Mouse (Mus musculus) forebrain, embryonic 10.5 days (tissue): ENCODE data around the gene Vtn. TPM values are rescaled to one million over a fixed set of nuclear protein-coding genes. Genes with fewer than 3 reads are reported as not detected.
"Not testable (repeated sequence)": the region's sequence is repeated elsewhere in the genome, so short reads cannot be mapped to it uniquely, and the experiment has no call there.

ENCODE experiments used
- DNase-seq: peaks from one replicate; pipeline ENCODE4 v3.0.0-alpha.2; 2017; ENCODE audit warnings: low spot score; ENCODE audit errors: extremely low spot score
- H3K27ac ChIP-seq: fragments of 300-500 bp; sonication (generic); 2 replicates; pipeline ENCODE4 v1.5.1; 2016; ENCODE audit warnings: mild to moderate bottlenecking
- H3K27me3 ChIP-seq: fragments of 300-500 bp; sonication (generic); 2 replicates; pipeline ENCODE4 v1.6.1; 2016; ENCODE audit warnings: mild to moderate bottlenecking; ENCODE audit not compliant: poor library complexity, severe bottlenecking
- H3K36me3 ChIP-seq: fragments of 300-500 bp; sonication (generic); replicated peaks from 2 replicates; pipeline ENCODE4 v1.6.1; 2016; ENCODE audit warnings: mild to moderate bottlenecking, moderate library complexity
- H3K4me1 ChIP-seq: fragments of 300-500 bp; sonication (generic); 2 replicates; pipeline ENCODE4 v1.6.1; 2016
- H3K4me3 ChIP-seq: fragments of 300-500 bp; sonication (generic); 2 replicates; pipeline ENCODE4 v1.5.1; 2016; ENCODE audit warnings: mild to moderate bottlenecking, moderate library complexity
- H3K9me3 ChIP-seq: fragments of 300-500 bp; sonication (generic); 2 replicates; pipeline ENCODE4 v1.6.1; 2016; ENCODE audit warnings: mild to moderate bottlenecking, moderate library complexity
- WGBS: fragments of 180-500 bp; shearing (Covaris S2); methylation state at CpG from one replicate; pipeline ENCODE4 v1.1.7; 2016; 5-methylcytosine and 5-hydroxymethylcytosine counted together
- polyA plus RNA-seq: library from polyadenylated mRNA; unstranded; fragments of >200 nt; fragmentation: Nextera tagmentation; extraction: Ambion mirVana; gene quantifications from 2 replicates; pipeline ENCODE4 v1.2.1, GENCODE M21; 2016

Gene Vtn
- polyA plus RNA-seq, 1 experiment from 2014 or later: 25.0 TPM

GRCm38 (mm10) chr11:78524838-78525237 lies 25.9 kb downstream of the Vtn start:
- H3K27ac ChIP-seq: no peak overlapping the region
- H3K4me3 ChIP-seq: no peak overlapping the region
- peaks cover 3% of the 10 kb centered on the region; the same call in 1 of the 2 replicates for H3K4me1 ChIP-seq
- H3K27me3 ChIP-seq: no peaks in the 10 kb centered on the region
- 85% methylated on average over 2 of the region's 2 CpGs for WGBS
- DNase-seq: no peak
- H3K9me3 ChIP-seq: no peaks in the 10 kb centered on the region
- H3K36me3 ChIP-seq: peaks cover 100% of the 10 kb centered on the region

DNA sequence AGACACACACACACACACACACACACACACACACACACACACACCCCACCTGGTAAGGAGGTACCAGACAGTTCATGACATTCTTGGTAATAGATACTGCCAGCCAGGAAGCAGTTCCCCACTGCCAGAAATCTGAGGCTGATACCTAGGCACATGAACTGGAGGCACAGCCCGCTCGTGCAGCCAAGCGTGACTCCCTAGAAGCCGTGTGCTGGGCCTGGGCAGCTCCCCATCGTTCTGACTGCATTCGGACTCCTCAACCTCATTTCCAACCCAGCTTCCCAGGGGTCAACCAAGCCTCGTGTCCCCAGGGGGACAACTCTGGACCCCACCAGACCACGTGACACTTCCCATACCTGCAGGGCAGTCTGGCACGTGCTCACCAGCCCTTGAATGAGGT lies 29.8 kb downstream of the Vtn start:
- no peak overlapping the region for H3K4me3 ChIP-seq
- DNase-seq: no peak
- H3K27ac ChIP-seq: no peak overlapping the region
- H3K27me3 ChIP-seq: no peaks in the 10 kb centered on the region
- 87% methylated on average over 9 of the region's 9 CpGs for WGBS
- H3K36me3 ChIP-seq: peaks cover 94% of the 10 kb centered on the region
- no peaks in the 10 kb centered on the region for H3K9me3 ChIP-seq
- H3K4me1 ChIP-seq: no peaks in the 10 kb centered on the region

GRCm38 (mm10) chr11:78530001-78530400 lies 31.1 kb downstream of the Vtn start:
- Histone ChIP-seq H3K9me3 (no peaks in the 10 kb centered on the region), H3K36me3 (peaks cover 87% of the 10 kb centered on the region), H3K4me3 (no peak overlapping the region), H3K4me1 (peaks cover 8% of the 10 kb centered on the region), H3K27me3 (no peaks in the 10 kb centered on the region), H3K27ac (no peak overlapping the region)
- WGBS: 94% methylated on average over 12 of the region's 12 CpGs
- no peak for DNase-seq

GRCm38 (mm10) chr11:78531046-78531445 lies 32.2 kb downstream of the Vtn start:
- H3K36me3 ChIP-seq: peaks cover 77% of the 10 kb centered on the region

GRCm38 (mm10) chr11:78531515-78531914 lies 32.6 kb downstream of the Vtn start:
- peaks cover 72% of the 10 kb centered on the region for H3K36me3 ChIP-seq
- peaks cover 12% of the 10 kb centered on the region for H3K4me1 ChIP-seq
- H3K9me3 ChIP-seq, H3K27ac ChIP-seq, H3K27me3 ChIP-seq, H3K4me3 ChIP-seq, DNase-seq: not testable (repeated sequence)
- WGBS: 92% methylated on average over 10 of the region's 10 CpGs

More at GRCm38 (mm10) chr11:78531046-78531445, 32.2 kb downstream of the Vtn start:
- H3K4me3 ChIP-seq: no peak overlapping the region
- no peaks in the 10 kb centered on the region for H3K9me3 ChIP-seq
- WGBS: 85% methylated on average over 6 of the region's 6 CpGs
- H3K4me1 ChIP-seq: peaks cover 12% of the 10 kb centered on the region
- no peaks in the 10 kb centered on the region for H3K27me3 ChIP-seq
- H3K27ac ChIP-seq: no peak overlapping the region
- no peak for DNase-seq

GRCm38 (mm10) chr11:78534516-78534915 lies 35.6 kb downstream of the Vtn start:
- Histone ChIP-seq H3K4me1 (peaks cover 27% of the 10 kb centered on the region), H3K36me3 (peaks cover 54% of the 10 kb centered on the region), H3K9me3 (no peaks in the 10 kb centered on the region), H3K27me3 (no peaks in the 10 kb centered on the region), H3K4me3 (peak overlapping the region; percentile 89), H3K27ac (no peak overlapping the region)
- no peak for DNase-seq
- 96% methylated on average over 4 of the region's 4 CpGs for WGBS

GRCm38 (mm10) chr11:78535376-78536079 lies 36.6 kb downstream of the Vtn start:
- no peaks in the 10 kb centered on the region for H3K27me3 ChIP-seq
- peaks cover 54% of the 10 kb centered on the region for H3K36me3 ChIP-seq
- under 1% methylated on average over 23 of the region's 23 CpGs for WGBS
- H3K9me3 ChIP-seq: no peaks in the 10 kb centered on the region
- peak overlapping the region; percentile 93 for H3K27ac ChIP-seq
- peaks cover 27% of the 10 kb centered on the region for H3K4me1 ChIP-seq
- peak; percentile 37 for DNase-seq
- H3K4me3 ChIP-seq: peak overlapping the region; percentile 89

GRCm38 (mm10) chr11:78536080-78536689 lies 37.3 kb downstream of the Vtn start, which contains the start of the genes Tnfaip1 and Ift20:
Tnfaip1 (minus strand) TSS chr11:78536332.
Ift20 (plus strand) TSS chr11:78536361.
- Histone ChIP-seq H3K27ac (peak within 1 kb of the TSS; percentile 93), H3K9me3 (no peaks in the 10 kb centered on the region), H3K4me1 (peaks cover 27% of the 10 kb centered on the region), H3K36me3 (peaks cover 54% of the 10 kb centered on the region), H3K4me3 (peak within 1 kb of the TSS; percentile 89), H3K27me3 (no peaks in the 10 kb centered on the region)
- WGBS: under 1% methylated on average over 52 of the region's 52 CpGs
- DNase-seq: peak; percentile 99

DNA sequence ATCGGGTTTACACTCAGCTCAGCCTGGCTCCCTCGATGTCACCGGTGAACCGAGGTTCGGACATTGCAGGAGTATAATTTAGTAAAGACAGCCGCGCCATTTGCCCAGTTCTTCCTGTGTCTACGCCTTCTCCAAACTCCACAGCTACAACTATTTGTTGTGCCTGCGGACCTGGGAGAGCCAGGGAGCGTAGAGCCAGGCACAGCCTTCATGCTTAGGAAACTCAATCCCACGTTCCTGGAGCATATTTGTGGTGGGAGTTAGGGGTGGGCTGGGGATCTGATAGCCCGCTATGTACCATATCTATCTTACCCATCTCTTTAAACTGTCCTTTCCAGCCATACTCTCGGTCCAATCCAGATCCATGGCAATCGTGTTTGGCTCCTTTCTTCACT lies 37.8 kb downstream of the Vtn start:
- H3K4me1 ChIP-seq: peaks cover 27% of the 10 kb centered on the region
- H3K36me3 ChIP-seq: peaks cover 53% of the 10 kb centered on the region
- no peaks in the 10 kb centered on the region for H3K9me3 ChIP-seq
- no peaks in the 10 kb centered on the region for H3K27me3 ChIP-seq
- H3K4me3 ChIP-seq: peak overlapping the region; percentile 89
- no peak for DNase-seq
- 5% methylated on average over 14 of the region's 14 CpGs for WGBS
- peak overlapping the region; percentile 93 for H3K27ac ChIP-seq

DNA sequence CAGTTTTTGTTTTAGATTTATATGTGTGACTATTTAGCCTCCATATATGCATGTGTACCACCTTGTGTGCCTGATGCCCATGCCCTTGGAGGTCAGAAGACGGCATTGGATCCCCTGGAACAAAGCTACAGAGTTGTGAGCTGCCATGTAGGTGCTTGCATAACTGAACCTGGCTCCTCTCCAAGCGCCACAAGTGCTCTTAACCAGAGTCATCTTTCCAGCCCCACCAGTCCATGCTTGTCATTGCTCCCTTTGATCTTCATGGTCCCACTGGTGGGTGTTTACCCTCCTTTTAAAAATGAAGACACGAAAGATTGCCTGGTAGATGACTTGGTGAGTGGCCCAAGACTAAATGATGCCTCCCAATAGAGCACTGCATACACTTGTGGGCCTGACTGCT lies 41.5 kb downstream of the Vtn start:
- no peaks in the 10 kb centered on the region for H3K27me3 ChIP-seq
- peaks cover 20% of the 10 kb centered on the region for H3K4me1 ChIP-seq
- no peak for DNase-seq
- 87% methylated on average over 3 of the region's 3 CpGs for WGBS
- no peaks in the 10 kb centered on the region for H3K9me3 ChIP-seq
- no peak overlapping the region for H3K4me3 ChIP-seq
- H3K27ac ChIP-seq: no peak overlapping the region
- H3K36me3 ChIP-seq: peaks cover 70% of the 10 kb centered on the region

- Histone ChIP-seq H3K4me3 (no peak overlapping the region), H3K9me3 (no peaks in the 10 kb centered on the region), H3K36me3 (peaks cover 72% of the 10 kb centered on the region), H3K4me1 (peaks cover 28% of the 10 kb centered on the region), H3K27me3 (no peaks in the 10 kb centered on the region), H3K27ac (no peak overlapping the region)
- 94% methylated on average over 7 of the region's 7 CpGs for WGBS
- DNase-seq: no peak
Measured at GRCm38 (mm10) chr11:78544449-78545111, 45.7 kb downstream of the Vtn start.

DNA sequence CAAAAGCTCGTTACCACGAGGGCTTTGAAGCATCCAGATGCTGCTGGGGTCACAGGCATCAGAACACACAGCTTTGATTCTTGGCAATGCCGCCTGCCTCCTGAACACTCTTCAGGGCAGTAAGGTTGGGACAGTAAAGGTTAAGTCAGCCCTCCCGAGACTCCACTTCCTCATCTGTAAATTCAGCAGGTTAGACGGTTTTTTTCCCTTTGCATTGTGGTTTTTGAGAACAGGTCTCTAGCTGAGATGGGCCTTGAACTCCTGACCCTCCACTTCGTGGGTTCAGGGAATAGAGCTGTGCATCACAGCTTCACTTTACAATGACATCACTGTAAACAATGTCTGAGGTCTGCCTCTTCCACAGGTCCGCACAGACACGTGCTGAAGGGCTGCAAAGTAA lies 46.3 kb downstream of the Vtn start:
- H3K4me3 ChIP-seq: no peak overlapping the region
- no peak for DNase-seq
- H3K27ac ChIP-seq: no peak overlapping the region
- 80% methylated on average over 8 of the region's 8 CpGs for WGBS
- H3K4me1 ChIP-seq: peaks cover 32% of the 10 kb centered on the region
- H3K9me3 ChIP-seq: no peaks in the 10 kb centered on the region
- peaks cover 66% of the 10 kb centered on the region for H3K36me3 ChIP-seq
- H3K27me3 ChIP-seq: no peaks in the 10 kb centered on the region
